Mouse (Mus musculus) CH12.LX (cell line): ENCODE measurements around the gene Oog1.
"Not testable (repeated sequence)": the region's sequence is repeated elsewhere in the genome, so short reads cannot be mapped to it uniquely, and the experiment has no call there.

Experiments used
- CHD1 ChIP-seq: IDR thresholded peaks from 2 replicates; pipeline ENCODE4 v1.6.1; 2012; ENCODE audit warnings: low read depth, low read length, improper control_type of control experiment, inconsistent platforms
- CTCF ChIP-seq, 2 experiments: IDR thresholded peaks in 1 of 2; conservative IDR thresholded peaks in 1 of 2; 2 replicates each; pipeline ENCODE4 v1.5.1; 2011 to 2012; ENCODE audit warnings: low read depth in 2 of 2, low read length in 2 of 2, improper control_type of control experiment in 1 of 2, inconsistent platforms in 1 of 2, mild to moderate bottlenecking in 1 of 2, moderate library complexity in 1 of 2
- EP300 ChIP-seq: IDR thresholded peaks from 2 replicates; pipeline ENCODE4 v1.6.1; 2011; ENCODE audit warnings: low read length, improper control_type of control experiment
- HCFC1 ChIP-seq: IDR thresholded peaks from 2 replicates; pipeline ENCODE4 v1.6.1; 2012; ENCODE audit warnings: low read depth, mild to moderate bottlenecking, inconsistent platforms, low read length, improper control_type of control experiment
- KAT2A ChIP-seq: IDR thresholded peaks from 2 replicates; pipeline ENCODE4 v1.6.1; 2012; ENCODE audit warnings: low read length, improper control_type of control experiment, inconsistent platforms; ENCODE audit not compliant: insufficient replicate concordance
- MAX ChIP-seq: IDR thresholded peaks from 2 replicates; pipeline ENCODE4 v1.6.1; 2011; ENCODE audit warnings: low read length, improper control_type of control experiment
- MYC ChIP-seq: IDR thresholded peaks from 2 replicates; pipeline ENCODE4 v1.6.1; 2011; ENCODE audit warnings: low read depth, mild to moderate bottlenecking, improper control_type of control experiment, low read length
- POLR2A ChIP-seq: IDR thresholded peaks from 2 replicates; pipeline ENCODE4 v1.6.1; 2011; ENCODE audit warnings: low read depth, mild to moderate bottlenecking, improper control_type of control experiment, low read length
- POLR2AphosphoS2 ChIP-seq: IDR thresholded peaks from 2 replicates; pipeline ENCODE4 v1.6.1; 2011; ENCODE audit warnings: low read depth, low read length, improper control_type of control experiment

DNA sequence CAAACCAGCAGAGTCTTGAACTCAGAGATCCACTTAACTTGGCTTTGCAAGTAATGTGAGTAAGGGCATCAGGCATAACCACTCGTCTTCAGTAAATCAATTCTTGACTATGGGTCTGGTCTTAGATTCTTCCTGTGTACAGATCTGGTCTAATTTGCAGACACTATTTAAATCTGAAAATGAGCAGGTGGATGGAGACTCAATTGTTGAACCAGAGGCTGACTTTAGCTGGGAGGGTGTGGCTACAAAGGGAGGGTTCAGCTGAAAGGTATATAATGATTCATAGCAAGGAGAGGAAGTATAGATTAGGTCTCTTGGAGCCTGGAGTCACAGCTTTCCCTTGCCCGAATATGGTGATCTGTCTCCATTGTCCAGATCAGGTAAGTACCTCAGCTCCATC, at the start of gene Oog1:
- not testable (repeated sequence) for TF ChIP-seq POLR2AphosphoS2; KAT2A; MYC; CTCF (conservative IDR thresholded peaks at IDR 0.05 in 1 of 2, IDR thresholded peaks at IDR 0.05 in 1 of 2; ENCODE audit: low read depth in 2 of 2, low read length in 2 of 2); POLR2A; CHD1; HCFC1; EP300; MAX
